Mouse (Mus musculus): ENCODE measurements around the gene Tcta. TPM values are rescaled to one million over a fixed set of nuclear protein-coding genes. Genes with fewer than 3 reads are reported as not detected.
A peak's percentile ranks its signal among the peaks of the same experiment; 100 is the strongest.

The Tcta gene
- polyA plus RNA-seq (2012; fragmentation: generic; extraction: Trizol), result 13.7 TPM
- long read RNA-seq, experiment 1, transcript Tcta-202 (3 exons, 1,094 nt), result major isoform, 16 of 19 reads
- long read RNA-seq, experiment 1, partial matches to known transcripts, result 0 of 19 reads
- long read RNA-seq, experiment 1, other reads (novel, unspliced or antisense), result 2 of 19 reads
- long read RNA-seq, experiment 2, transcript Tcta-201 (3 exons, 1,668 nt), result minor isoform, 8 of 35 reads
- long read RNA-seq, experiment 2, transcript Tcta-202 (3 exons, 1,094 nt), result major isoform, 27 of 35 reads
- long read RNA-seq, experiment 2, partial matches to known transcripts, result 0 of 35 reads
- long read RNA-seq, experiment 2, other reads (novel, unspliced or antisense), result 0 of 35 reads

GRCm38 (mm10) chr9:108305629-108306520, at the start of gene Tcta, which contains the start of gene Rhoa:
TSS of gene Tcta (minus strand) at chr9:108306160.
TSS of gene Rhoa (plus strand) at chr9:108306129.
- peaks cover 22% of the 10 kb centered on the region for H3K36me3 ChIP-seq (ENCODE audit: control insufficient read depth, insufficient read depth)
- peak within 1 kb of the TSS; percentile 94 for H3ac ChIP-seq (ENCODE audit: control insufficient read depth, insufficient read length, low read depth)
- TF ChIP-seq CEBPB (IDR thresholded peaks at IDR 0.05; ENCODE audit: low read depth) (peak; percentile 97), MYOD1 (IDR thresholded peaks at IDR 0.05; ENCODE audit: control insufficient read depth, insufficient read length, low read depth) (no peak)
- H3K27me3 ChIP-seq (ENCODE audit: control insufficient read depth, insufficient read depth, insufficient read length), result no peaks in the 10 kb centered on the region
- H3K79me3 ChIP-seq (ENCODE audit: low read depth), result peaks cover 49% of the 10 kb centered on the region
- H3K79me2 ChIP-seq (ENCODE audit: control insufficient read depth, insufficient read depth), result peaks cover 71% of the 10 kb centered on the region
- H3K4me3 ChIP-seq (ENCODE audit: insufficient read depth, poor library complexity, severe bottlenecking), result peak within 1 kb of the TSS; percentile 83

- Histone ChIP-seq H3K4me3 (ENCODE audit: insufficient read depth, poor library complexity, severe bottlenecking) (no peak overlapping the region), H3K27me3 (ENCODE audit: control insufficient read depth, insufficient read depth, insufficient read length) (no peaks in the 10 kb centered on the region), H3ac (ENCODE audit: control insufficient read depth, insufficient read length, low read depth) (no peak overlapping the region), H3K79me3 (ENCODE audit: low read depth) (peaks cover 26% of the 10 kb centered on the region), H3K79me2 (ENCODE audit: control insufficient read depth, insufficient read depth) (peaks cover 55% of the 10 kb centered on the region), H3K36me3 (ENCODE audit: control insufficient read depth, insufficient read depth) (peaks cover 32% of the 10 kb centered on the region)
- TF ChIP-seq MAX (IDR thresholded peaks at IDR 0.05), result no peak
- no peak for TF ChIP-seq MYOG (IDR thresholded peaks at IDR 0.05; ENCODE audit: control insufficient read depth, extremely low read depth, insufficient read length)
Measured at GRCm38 (mm10) chr9:108349727-108350126, 43.8 kb upstream of the Tcta start.

- Histone ChIP-seq H3K4me3 (ENCODE audit: insufficient read depth, poor library complexity, severe bottlenecking) (peak overlapping the region; percentile 74), H3ac (ENCODE audit: control insufficient read depth, insufficient read length, low read depth) (peak overlapping the region; percentile 96), H3K79me3 (ENCODE audit: low read depth) (peaks cover 26% of the 10 kb centered on the region), H3K36me3 (ENCODE audit: control insufficient read depth, insufficient read depth) (peaks cover 32% of the 10 kb centered on the region), H3K27me3 (ENCODE audit: control insufficient read depth, insufficient read depth, insufficient read length) (no peaks in the 10 kb centered on the region), H3K79me2 (ENCODE audit: control insufficient read depth, insufficient read depth) (peaks cover 41% of the 10 kb centered on the region)
- TF ChIP-seq MYOG (IDR thresholded peaks at IDR 0.05; ENCODE audit: control insufficient read depth, extremely low read depth, insufficient read length) (no peak), MYOD1 (IDR thresholded peaks at IDR 0.05; ENCODE audit: control insufficient read depth, insufficient read length, low read depth) (no peak), MAX (IDR thresholded peaks at IDR 0.05) (no peak), USF1 (IDR thresholded peaks at IDR 0.05; ENCODE audit: low read depth) (no peak), CTCF (IDR thresholded peaks at IDR 0.05; ENCODE audit: control insufficient read depth, insufficient read depth, insufficient read length) (no peak), FOSL1 (IDR thresholded peaks at IDR 0.05; ENCODE audit: insufficient read depth, low read length, poor library complexity, severe bottlenecking) (no peak), CEBPB (IDR thresholded peaks at IDR 0.05; ENCODE audit: low read depth) (no peak)
Measured at GRCm38 (mm10) chr9:108348290-108348680, 42.3 kb upstream of the Tcta start.

- no peak for TF ChIP-seq MYOG (IDR thresholded peaks at IDR 0.05; ENCODE audit: control insufficient read depth, extremely low read depth, insufficient read length)
- peak; percentile 37 for TF ChIP-seq MAX (IDR thresholded peaks at IDR 0.05)
- TF ChIP-seq CEBPB (IDR thresholded peaks at IDR 0.05; ENCODE audit: low read depth), result no peak
- H3K27me3 ChIP-seq (ENCODE audit: control insufficient read depth, insufficient read depth, insufficient read length), result no peaks in the 10 kb centered on the region
- H3K79me3 ChIP-seq (ENCODE audit: low read depth), result peaks cover 26% of the 10 kb centered on the region
- H3K36me3 ChIP-seq (ENCODE audit: control insufficient read depth, insufficient read depth), result peaks cover 29% of the 10 kb centered on the region
- H3K4me3 ChIP-seq (ENCODE audit: insufficient read depth, poor library complexity, severe bottlenecking), result peak within 1 kb of the TSS; percentile 74
- peaks cover 35% of the 10 kb centered on the region for H3K79me2 ChIP-seq (ENCODE audit: control insufficient read depth, insufficient read depth)
- H3ac ChIP-seq (ENCODE audit: control insufficient read depth, insufficient read length, low read depth), result peak within 1 kb of the TSS; percentile 96
Measured at GRCm38 (mm10) chr9:108347540-108348289, 41.8 kb upstream of the Tcta start, which contains the start of gene Usp4. TSS of gene Usp4 (plus strand) at chr9:108347853.

GRCm38 (mm10) chr9:108347024-108347423, 41.1 kb upstream of the Tcta start:
- TF ChIP-seq MAX (IDR thresholded peaks at IDR 0.05) (no peak), CTCF (IDR thresholded peaks at IDR 0.05; ENCODE audit: control insufficient read depth, insufficient read depth, insufficient read length) (no peak), MYOG (IDR thresholded peaks at IDR 0.05; ENCODE audit: control insufficient read depth, extremely low read depth, insufficient read length) (no peak), CEBPB (IDR thresholded peaks at IDR 0.05; ENCODE audit: low read depth) (no peak), MYOD1 (IDR thresholded peaks at IDR 0.05; ENCODE audit: control insufficient read depth, insufficient read length, low read depth) (no peak), FOSL1 (IDR thresholded peaks at IDR 0.05; ENCODE audit: insufficient read depth, low read length, poor library complexity, severe bottlenecking) (no peak), USF1 (IDR thresholded peaks at IDR 0.05; ENCODE audit: low read depth) (no peak)
- peak overlapping the region; percentile 30 for H3ac ChIP-seq (ENCODE audit: control insufficient read depth, insufficient read length, low read depth)
- H3K27me3 ChIP-seq (ENCODE audit: control insufficient read depth, insufficient read depth, insufficient read length), result no peaks in the 10 kb centered on the region

More at GRCm38 (mm10) chr9:108347024-108347423, 41.1 kb upstream of the Tcta start:
- peaks cover 25% of the 10 kb centered on the region for H3K79me3 ChIP-seq (ENCODE audit: low read depth)
- H3K4me3 ChIP-seq (ENCODE audit: insufficient read depth, poor library complexity, severe bottlenecking), result peak overlapping the region; percentile 74
- peaks cover 22% of the 10 kb centered on the region for H3K36me3 ChIP-seq (ENCODE audit: control insufficient read depth, insufficient read depth)
- H3K79me2 ChIP-seq (ENCODE audit: control insufficient read depth, insufficient read depth), result peaks cover 33% of the 10 kb centered on the region
